In the genomic region with DNA sequence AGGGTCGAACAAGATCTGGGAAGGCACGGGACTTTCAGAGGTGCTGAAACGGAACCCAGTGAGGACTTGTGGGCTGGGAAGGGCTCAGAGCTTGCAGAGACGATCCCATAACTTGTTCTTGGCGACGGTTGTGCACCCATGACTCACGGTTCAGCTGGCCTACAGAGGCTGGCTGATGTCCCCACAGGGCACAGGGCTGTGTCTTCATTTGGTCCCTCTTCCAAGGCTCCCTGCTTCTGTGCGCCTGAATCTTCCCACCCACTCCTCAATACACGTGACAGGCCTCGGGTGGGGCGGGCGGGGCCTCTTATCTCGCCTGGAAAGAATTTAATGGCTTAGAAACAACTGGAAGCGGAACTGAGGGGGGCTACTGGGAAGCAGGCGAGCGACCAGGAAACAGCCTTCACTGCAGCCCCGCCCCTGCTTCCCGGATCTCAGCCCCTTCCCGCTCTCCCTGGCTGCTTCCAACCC, we compare ENCODE assay signal across 8 mouse cellular contexts. TPM values are rescaled to one million over a fixed set of nuclear protein-coding genes. Genes with fewer than 3 reads are reported as not detected.
DNase-seq lines count a peak whose midpoint lies in the region; ATAC-seq and TF ChIP-seq lines count a peak whose summit lies in the region.

No protein-coding gene starts in this region.

- WGBS in heart, embryonic 15.5 days: 4% methylated on average over 19 of the region's 19 CpGs

- peaks cover 7% of the 10 kb centered on the region; the same call in 1 of the 2 replicates for H3K4me1 ChIP-seq in bone marrow macrophage, adult 2 months (ENCODE audit: control insufficient read depth, insufficient read depth, low read length)
- peaks cover 31% of the 10 kb centered on the region for H3K4me1 ChIP-seq in heart, embryonic 15.5 days (replicated peaks)

- no peak overlapping the region for H3K27ac ChIP-seq in bone marrow macrophage, adult 2 months (ENCODE audit: insufficient read depth, low read depth, low read length)
- peak overlapping the region; percentile 49; the same call in 1 of the 2 replicates for H3K27ac ChIP-seq in heart, embryonic 15.5 days

- H3K4me3 ChIP-seq in C2C12 (ENCODE audit: insufficient read depth, poor library complexity, severe bottlenecking): no peak overlapping the region
- H3K4me3 ChIP-seq in bone marrow macrophage, adult 2 months (ENCODE audit: insufficient read depth, low read length): 0 out of 2 replicates have a peak overlapping the region, but pooled peaks have one; percentile 3
- H3K4me3 ChIP-seq in heart, embryonic 15.5 days: peak overlapping the region; percentile 31

- ATAC-seq in heart, embryonic 15.5 days (replicated peaks; ENCODE audit: insufficient number of reproducible peaks, insufficient read depth, low FRiP score, low read depth): no peak

- no peaks in the 10 kb centered on the region for H3K36me3 ChIP-seq in C2C12 (ENCODE audit: control insufficient read depth, insufficient read depth)
- no peaks in the 10 kb centered on the region for H3K36me3 ChIP-seq in heart, embryonic 15.5 days

- no peaks in the 10 kb centered on the region for H3K79me3 ChIP-seq in C2C12 (ENCODE audit: low read depth)

- no peak overlapping the region for H3K9ac ChIP-seq in heart, embryonic 15.5 days

- no peak for TF ChIP-seq POLR2A in bone marrow macrophage, adult 2 months (IDR thresholded peaks at IDR 0.05; ENCODE audit: borderline replicate concordance, low read depth, low read length)

- no peaks in the 10 kb centered on the region for H3K79me2 ChIP-seq in C2C12 (ENCODE audit: control insufficient read depth, insufficient read depth)

- H3ac ChIP-seq in C2C12 (ENCODE audit: control insufficient read depth, insufficient read length, low read depth): peak overlapping the region; percentile 15

- H3K4me2 ChIP-seq in heart, embryonic 15.5 days: peak overlapping the region; percentile 53

- no peaks in the 10 kb centered on the region for H3K9me3 ChIP-seq in heart, embryonic 15.5 days (replicated peaks)

- peaks cover 49% of the 10 kb centered on the region for H3K27me3 ChIP-seq in C2C12 (ENCODE audit: control insufficient read depth, insufficient read depth, insufficient read length)
- H3K27me3 ChIP-seq in heart, embryonic 15.5 days: peaks cover 44% of the 10 kb centered on the region

- no peak for TF ChIP-seq CTCF in C2C12 (IDR thresholded peaks at IDR 0.05; ENCODE audit: control insufficient read depth, insufficient read depth, insufficient read length)
- TF ChIP-seq CTCF in bone marrow macrophage, adult 2 months (IDR thresholded peaks at IDR 0.05; ENCODE audit: low read depth, low read length): no peak

- DNase-seq in kidney, postnatal 14 days: peak; percentile 82
- peak; percentile 72 to 81 for DNase-seq in lung, postnatal 4 days
- no peak for DNase-seq in cerebellum, postnatal 25 days
- no peak for DNase-seq in yolk sac, embryonic 10.5 days (ENCODE audit: low spot score)
- no peak for DNase-seq in c-Kit-positive CD71-positive TER-119-positive erythroid progenitor cells, embryonic 14.5 days (ENCODE audit: low spot score)

TF ChIP-seq in C2C12, 6 proteins besides CTCF, POLR2A, EP300 and RAD21:
- TF ChIP-seq CEBPB (IDR thresholded peaks at IDR 0.05; ENCODE audit: low read depth) (no peak), USF1 (IDR thresholded peaks at IDR 0.05; ENCODE audit: low read depth) (no peak), MYOG (IDR thresholded peaks at IDR 0.05; ENCODE audit: control insufficient read depth, extremely low read depth, insufficient read length) (no peak), MYOD1 (IDR thresholded peaks at IDR 0.05; ENCODE audit: control insufficient read depth, insufficient read length, low read depth) (no peak), MAX (IDR thresholded peaks at IDR 0.05) (no peak), FOSL1 (IDR thresholded peaks at IDR 0.05; ENCODE audit: insufficient read depth, low read length, poor library complexity, severe bottlenecking) (no peak)
TF ChIP-seq in C2C12: peak in this region for 0.

RNA-seq across cellular contexts. Expression of a gene that starts 9.2 kb away (rescaled TPM):
- 0.02 TPM for polyA plus RNA-seq in C2C12 (2012; fragmentation: generic; extraction: Trizol)
- polyA plus RNA-seq in bone marrow macrophage, adult 2 months (2012; ENCODE audit: insufficient read depth, insufficient read length, missing spikeins): not detected in 2 replicates
- polyA plus RNA-seq in heart, embryonic 15.5 days (2015; fragmentation: Nextera tagmentation; extraction: Ambion mirVana): 2.3 and 3.2 TPM in 2 replicates

RNA-seq across cellular contexts. Expression of a gene that starts 14.2 kb away (rescaled TPM):
- 38.3 TPM for polyA plus RNA-seq in C2C12 (2012; fragmentation: generic; extraction: Trizol)
- 42.6 and 62.7 TPM in 2 replicates for polyA plus RNA-seq in bone marrow macrophage, adult 2 months (2012; ENCODE audit: insufficient read depth, insufficient read length, missing spikeins)
- polyA plus RNA-seq in heart, embryonic 15.5 days (2015; fragmentation: Nextera tagmentation; extraction: Ambion mirVana): 39.6 and 54.5 TPM in 2 replicates

RNA-seq across cellular contexts. Expression of a gene that starts 16.6 kb away (rescaled TPM):
- polyA plus RNA-seq in C2C12 (2012; fragmentation: generic; extraction: Trizol): 9.9 TPM
- 22.4 and 22.9 TPM in 2 replicates for polyA plus RNA-seq in bone marrow macrophage, adult 2 months (2012; ENCODE audit: insufficient read depth, insufficient read length, missing spikeins)
- polyA plus RNA-seq in heart, embryonic 15.5 days (2015; fragmentation: Nextera tagmentation; extraction: Ambion mirVana): 10.7 and 12.9 TPM in 2 replicates

RNA-seq across cellular contexts. Expression of a gene that starts 31.8 kb away (rescaled TPM):
- not detected for polyA plus RNA-seq in C2C12 (2012; fragmentation: generic; extraction: Trizol)
- 0.76 and 1.3 TPM in 2 replicates for polyA plus RNA-seq in bone marrow macrophage, adult 2 months (2012; ENCODE audit: insufficient read depth, insufficient read length, missing spikeins)
- polyA plus RNA-seq in heart, embryonic 15.5 days (2015; fragmentation: Nextera tagmentation; extraction: Ambion mirVana): 0.42 and 1.2 TPM in 2 replicates

RNA-seq across cellular contexts. Expression of a gene that starts 32.8 kb away (rescaled TPM):
- polyA plus RNA-seq in C2C12 (2012; fragmentation: generic; extraction: Trizol): 12.7 TPM
- 101 and 118 TPM in 2 replicates for polyA plus RNA-seq in bone marrow macrophage, adult 2 months (2012; ENCODE audit: insufficient read depth, insufficient read length, missing spikeins)
- polyA plus RNA-seq in heart, embryonic 15.5 days (2015; fragmentation: Nextera tagmentation; extraction: Ambion mirVana): 22.9 and 24.8 TPM in 2 replicates

Comparison
In these comparisons a context has a peak if more than half of its experiments do, and no peak if none do; other contexts are left out.
1. DNase-seq: peak in kidney, postnatal 14 days (single experiment) and lung, postnatal 4 days (2 of 2); none in cerebellum, postnatal 25 days (0 of 2), yolk sac, embryonic 10.5 days (single experiment) and c-Kit-positive CD71-positive TER-119-positive erythroid progenitor cells, embryonic 14.5 days (single experiment).